Mouse (Mus musculus): Measurements from ENCODE around the gene Ptpn7. TPM values are rescaled to one million over a fixed set of nuclear protein-coding genes. Genes with fewer than 3 reads are reported as not detected.

Ptpn7 gene
- total RNA-seq, 2 experiments from 2014 or later = 0.12 TPM; not detected in 1

- no peak for DNase-seq (ENCODE audit: extremely low spot score in 1 of 2, low spot score in 1 of 2)
Measured at GRCm38 (mm10) chr1:135128011-135128441, 4.5 kb upstream of the Ptpn7 start.

- DNase-seq (ENCODE audit: extremely low spot score in 1 of 2, low spot score in 1 of 2) = no peak
Measured at GRCm38 (mm10) chr1:135128986-135129385, 3.5 kb upstream of the Ptpn7 start.

GRCm38 (mm10) chr1:135129543-135130183 is 2.8 kb upstream of the Ptpn7 start:
- no peak for DNase-seq (ENCODE audit: extremely low spot score in 1 of 2, low spot score in 1 of 2)

- DNase-seq (ENCODE audit: extremely low spot score in 1 of 2, low spot score in 1 of 2) = no peak
Measured at GRCm38 (mm10) chr1:135130376-135131018, 2.0 kb upstream of the Ptpn7 start.

- DNase-seq (ENCODE audit: extremely low spot score in 1 of 2, low spot score in 1 of 2) = no peak
Measured at GRCm38 (mm10) chr1:135131034-135131433, 1.5 kb upstream of the Ptpn7 start.

GRCm38 (mm10) chr1:135131560-135131959 is 940 bp upstream of the Ptpn7 start:
- no peak for DNase-seq (ENCODE audit: extremely low spot score in 1 of 2, low spot score in 1 of 2)

- DNase-seq (ENCODE audit: extremely low spot score in 1 of 2, low spot score in 1 of 2) = no peak
Measured at GRCm38 (mm10) chr1:135132893-135133369, 431 bp downstream of the Ptpn7 start.

GRCm38 (mm10) chr1:135133678-135134435 is 1.4 kb downstream of the Ptpn7 start:
- no peak for DNase-seq (ENCODE audit: extremely low spot score in 1 of 2, low spot score in 1 of 2)

GRCm38 (mm10) chr1:135135111-135135787 is 2.7 kb downstream of the Ptpn7 start:
- DNase-seq (ENCODE audit: extremely low spot score in 1 of 2, low spot score in 1 of 2) = no peak

GRCm38 (mm10) chr1:135136500-135136899 is 4.0 kb downstream of the Ptpn7 start:
- DNase-seq (ENCODE audit: extremely low spot score in 1 of 2, low spot score in 1 of 2) = peak in 1 of 2 experiments; percentile 84

- DNase-seq (ENCODE audit: extremely low spot score in 1 of 2, low spot score in 1 of 2) = no peak
Measured at GRCm38 (mm10) chr1:135139906-135140305, 7.4 kb downstream of the Ptpn7 start.

GRCm38 (mm10) chr1:135142452-135142851 is 10.0 kb downstream of the Ptpn7 start:
- DNase-seq (ENCODE audit: extremely low spot score in 1 of 2, low spot score in 1 of 2) = no peak

- no peak for DNase-seq (ENCODE audit: extremely low spot score in 1 of 2, low spot score in 1 of 2)
Measured at GRCm38 (mm10) chr1:135143940-135144339, 11.4 kb downstream of the Ptpn7 start.

GRCm38 (mm10) chr1:135146077-135146945 is 13.8 kb downstream of the Ptpn7 start, which contains the start of gene Arl8a:
Arl8a (plus strand) TSS chr1:135146824.
- DNase-seq (ENCODE audit: extremely low spot score in 1 of 2, low spot score in 1 of 2) = peak; percentile 69 to 75

- DNase-seq (ENCODE audit: extremely low spot score in 1 of 2, low spot score in 1 of 2) = peak; percentile 64 to 76
Measured at GRCm38 (mm10) chr1:135146946-135147701, 14.6 kb downstream of the Ptpn7 start.

GRCm38 (mm10) chr1:135147702-135148058 is 15.2 kb downstream of the Ptpn7 start:
- no peak for DNase-seq (ENCODE audit: extremely low spot score in 1 of 2, low spot score in 1 of 2)

- DNase-seq (ENCODE audit: extremely low spot score in 1 of 2, low spot score in 1 of 2) = no peak
Measured at GRCm38 (mm10) chr1:135148476-135148875, 16.0 kb downstream of the Ptpn7 start.

- no peak for DNase-seq (ENCODE audit: extremely low spot score in 1 of 2, low spot score in 1 of 2)
Measured at GRCm38 (mm10) chr1:135148996-135149395, 16.5 kb downstream of the Ptpn7 start.

GRCm38 (mm10) chr1:135154011-135154410 is 21.5 kb downstream of the Ptpn7 start:
- no peak for DNase-seq (ENCODE audit: extremely low spot score in 1 of 2, low spot score in 1 of 2)

All from layer of hippocampus, postnatal 25 days (tissue).